In genomic region chr4:116627722-116628662, GRCm38 (mm10) we compare ENCODE assay signal across 8 mouse cellular contexts. TPM values are rescaled to one million over a fixed set of nuclear protein-coding genes. Genes with fewer than 3 reads are reported as not detected.
A peak's percentile ranks its signal among the peaks of the same experiment; 100 is the strongest.
DNase-seq lines count a peak whose midpoint lies in the region; ATAC-seq and TF ChIP-seq lines count a peak whose summit lies in the region.

Gene Nasp (minus strand): TSS chr4:116627941.

- WGBS in heart, embryonic 11.5 days (ENCODE audit: insufficient replicate concordance): 7% methylated on average over 23 of the region's 23 CpGs
- 5% methylated on average over 23 of the region's 23 CpGs for WGBS in kidney, embryonic 16.5 days
- WGBS in liver, adult 2 months: 9% methylated on average over 23 of the region's 23 CpGs

- peak within 1 kb of the TSS; percentile 95 for H3K27ac ChIP-seq in heart, embryonic 11.5 days (ENCODE audit: low read depth, low read length)
- H3K27ac ChIP-seq in kidney, embryonic 16.5 days (ENCODE audit: low read length): peak within 1 kb of the TSS; percentile 92
- H3K27ac ChIP-seq in liver, adult 2 months (replicated peaks; ENCODE audit: insufficient read depth, low read depth, low read length): peak within 1 kb of the TSS; percentile 88

- no peak for TF ChIP-seq POLR2A in liver, adult 2 months (IDR thresholded peaks at IDR 0.05; ENCODE audit: extremely low read depth, insufficient read depth, low read length)
- TF ChIP-seq POLR2A in myocyte (IDR thresholded peaks at IDR 0.05; ENCODE audit: insufficient read length, low read depth): no peak

- H3K4me1 ChIP-seq in heart, embryonic 11.5 days (ENCODE audit: control insufficient read depth, insufficient read depth, low read length): peaks cover 6% of the 10 kb centered on the region
- H3K4me1 ChIP-seq in kidney, embryonic 16.5 days (ENCODE audit: insufficient read depth, low read length): peaks cover 18% of the 10 kb centered on the region
- H3K4me1 ChIP-seq in liver, adult 2 months (ENCODE audit: control insufficient read depth, insufficient read depth, low read length): no peaks in the 10 kb centered on the region; the same call in 1 of the 2 replicates

- no peaks in the 10 kb centered on the region for H3K9me3 ChIP-seq in heart, embryonic 11.5 days (replicated peaks; ENCODE audit: control insufficient read depth, low read length)
- no peaks in the 10 kb centered on the region for H3K9me3 ChIP-seq in kidney, embryonic 16.5 days (ENCODE audit: low read length)

- peaks cover 19% of the 10 kb centered on the region for H3K36me3 ChIP-seq in C2C12 (ENCODE audit: control insufficient read depth, insufficient read depth)
- H3K36me3 ChIP-seq in heart, embryonic 11.5 days (ENCODE audit: control insufficient read depth, insufficient read depth, low read length): no peaks in the 10 kb centered on the region; the same call in 1 of the 2 replicates
- H3K36me3 ChIP-seq in kidney, embryonic 16.5 days (ENCODE audit: insufficient read depth, low read length): 0 out of 2 replicates have a peak, but pooled peaks cover 4% of the 10 kb centered on the region
- no peaks in the 10 kb centered on the region for H3K36me3 ChIP-seq in liver, adult 2 months (ENCODE audit: control insufficient read depth, insufficient read depth, low read length)
- no peaks in the 10 kb centered on the region for H3K36me3 ChIP-seq in myocyte (ENCODE audit: control insufficient read depth, insufficient read depth)
- H3K36me3 ChIP-seq in splenic B cell, adult 2 months (ENCODE audit: control insufficient read depth, insufficient read depth, low read length, poor library complexity, severe bottlenecking): no peaks in the 10 kb centered on the region

- TF ChIP-seq CTCF in C2C12 (IDR thresholded peaks at IDR 0.05; ENCODE audit: control insufficient read depth, insufficient read depth, insufficient read length): no peak
- TF ChIP-seq CTCF in liver, adult 2 months (IDR thresholded peaks at IDR 0.05; ENCODE audit: low read depth, low read length): no peak

- peak; percentile 71 for ATAC-seq in erythroblast, adult 5-6 weeks (replicated peaks; ENCODE audit: low FRiP score, poor library complexity, severe bottlenecking)
- ATAC-seq in heart, embryonic 11.5 days (replicated peaks; ENCODE audit: insufficient number of reproducible peaks, low FRiP score, low TSS enrichment): peak; percentile 82
- peak; percentile 92 for ATAC-seq in kidney, embryonic 16.5 days (ENCODE audit: low FRiP score, low TSS enrichment)

- DNase-seq in brain, adult 2 months (ENCODE audit: low read depth, low spot score): peak; percentile 96
- DNase-seq in liver, adult 2 months (ENCODE audit: extremely low read depth, low read depth, low spot score): peak; percentile 83
- DNase-seq in splenic B cell, adult 2 months (ENCODE audit: low read depth, low spot score): peak; percentile 93

- H3K27me3 ChIP-seq in C2C12 (ENCODE audit: control insufficient read depth, insufficient read depth, insufficient read length) (no peaks in the 10 kb centered on the region), myocyte (ENCODE audit: control insufficient read depth, insufficient read depth, insufficient read length) (no peaks in the 10 kb centered on the region)
- no peaks in the 10 kb centered on the region for H3K27me3 ChIP-seq in heart, embryonic 11.5 days (ENCODE audit: control insufficient read depth, insufficient read depth, low read length)
- H3K27me3 ChIP-seq in kidney, embryonic 16.5 days (ENCODE audit: insufficient read depth, low read length): no peaks in the 10 kb centered on the region
- H3K27me3 ChIP-seq in liver, adult 2 months (ENCODE audit: control insufficient read depth, insufficient read depth, low read length): no peaks in the 10 kb centered on the region
- no peaks in the 10 kb centered on the region for H3K27me3 ChIP-seq in splenic B cell, adult 2 months (ENCODE audit: control insufficient read depth, insufficient read depth, low read length, poor library complexity, severe bottlenecking)

- H3K4me3 ChIP-seq in C2C12 (ENCODE audit: insufficient read depth, poor library complexity, severe bottlenecking) (peak within 1 kb of the TSS; percentile 94), myocyte (peak within 1 kb of the TSS; percentile 81)
- peak within 1 kb of the TSS; percentile 98 for H3K4me3 ChIP-seq in heart, embryonic 11.5 days (ENCODE audit: low read depth, low read length)
- H3K4me3 ChIP-seq in kidney, embryonic 16.5 days (ENCODE audit: low read length): peak within 1 kb of the TSS; percentile 90
- peak within 1 kb of the TSS; percentile 99 for H3K4me3 ChIP-seq in liver, adult 2 months (ENCODE audit: insufficient read depth, low read depth, low read length)

- H3K79me3 ChIP-seq in C2C12 (ENCODE audit: low read depth): peaks cover 33% of the 10 kb centered on the region

- H3K79me2 ChIP-seq in C2C12 (ENCODE audit: control insufficient read depth, insufficient read depth) (peaks cover 44% of the 10 kb centered on the region), myocyte (ENCODE audit: control insufficient read depth, insufficient read depth) (peaks cover 35% of the 10 kb centered on the region)
- peaks cover 10% of the 10 kb centered on the region; the same call in 1 of the 2 replicates for H3K79me2 ChIP-seq in liver, adult 2 months (ENCODE audit: control insufficient read depth, insufficient read depth, low read length)

- H3K4me2 ChIP-seq in heart, embryonic 11.5 days: peak within 1 kb of the TSS; percentile 73
- H3K4me2 ChIP-seq in kidney, embryonic 16.5 days (replicated peaks; ENCODE audit: low read depth, low read length): peak within 1 kb of the TSS; percentile 70
- peak within 1 kb of the TSS; percentile 95 for H3K4me2 ChIP-seq in myocyte (ENCODE audit: low read depth)

- H3ac ChIP-seq in C2C12 (ENCODE audit: control insufficient read depth, insufficient read length, low read depth) (peak within 1 kb of the TSS; percentile 75), myocyte (ENCODE audit: control insufficient read depth, insufficient read length) (peak within 1 kb of the TSS; percentile 16)

- peak within 1 kb of the TSS; percentile 95 for H3K9ac ChIP-seq in heart, embryonic 11.5 days (ENCODE audit: low read depth, low read length)
- peak within 1 kb of the TSS; percentile 81 for H3K9ac ChIP-seq in kidney, embryonic 16.5 days (replicated peaks; ENCODE audit: low read length)
- peak within 1 kb of the TSS; percentile 95 for H3K9ac ChIP-seq in liver, adult 2 months (ENCODE audit: low read depth, low read length)

TF ChIP-seq in C2C12, 6 proteins besides CTCF, POLR2A, EP300 and RAD21:
- TF ChIP-seq USF1 (IDR thresholded peaks at IDR 0.05; ENCODE audit: low read depth) (peak; percentile 2), MYOG (IDR thresholded peaks at IDR 0.05; ENCODE audit: control insufficient read depth, extremely low read depth, insufficient read length) (no peak), FOSL1 (IDR thresholded peaks at IDR 0.05; ENCODE audit: insufficient read depth, low read length, poor library complexity, severe bottlenecking) (no peak), CEBPB (IDR thresholded peaks at IDR 0.05; ENCODE audit: low read depth) (no peak), MAX (IDR thresholded peaks at IDR 0.05) (peak; percentile 87)
TF ChIP-seq in C2C12: peak in this region for 2.

TF ChIP-seq in myocyte, 11 proteins besides CTCF, POLR2A, EP300 and RAD21:
- TF ChIP-seq TCF12 (IDR thresholded peaks at IDR 0.05; ENCODE audit: insufficient read depth, poor library complexity, severe bottlenecking): no peak
- TF ChIP-seq MYOD1 (IDR thresholded peaks at IDR 0.05; ENCODE audit: control insufficient read depth in 1 of 3, insufficient read length in 2 of 3, low read depth in 2 of 3): no peak
- TF ChIP-seq E2F4 (IDR thresholded peaks at IDR 0.05; ENCODE audit: insufficient read depth): peak; percentile 58
TF ChIP-seq in myocyte: peak in this region for 1.

RNA-seq across cellular contexts. Expression of gene Nasp, which starts in this region (rescaled TPM):
- polyA plus RNA-seq in C2C12 (2012; fragmentation: generic; extraction: Trizol) (79.1 TPM), myocyte (2012; fragmentation: generic; extraction: Trizol) (20.0 TPM)
- total RNA-seq in erythroblast, adult 5-6 weeks (2015; ENCODE audit: low replicate concordance): 34.0 and 54.8 TPM in 2 replicates
- total RNA-seq in erythroblast, adult 5-6 weeks (2017; ENCODE audit: low replicate concordance): 92.9 and 99.7 TPM in 2 replicates
- polyA plus RNA-seq in heart, embryonic 11.5 days (2014; fragmentation: Nextera tagmentation; extraction: Ambion mirVana): 135 TPM in 2 replicates
- 144 and 169 TPM in 2 replicates for polyA plus RNA-seq in kidney, embryonic 16.5 days (2015; fragmentation: Nextera tagmentation; extraction: Ambion mirVana)
- 11.1 and 12.4 TPM in 2 replicates for total RNA-seq in liver, adult 2 months (2014; rRNA removed)
- polyA plus RNA-seq in liver, adult 2 months (2012; rRNA removed): 1.5 and 2.0 TPM in 2 replicates

Comparison
In these comparisons a context has a peak if more than half of its experiments do, and no peak if none do; other contexts are left out.
1. Peak in every context shown above with its lines: DNase-seq, ATAC-seq, H3K4me3 ChIP-seq and H3K27ac ChIP-seq.